Mouse (Mus musculus): Measurements from ENCODE around the gene Ets1.

Gene Ets1

DNA sequence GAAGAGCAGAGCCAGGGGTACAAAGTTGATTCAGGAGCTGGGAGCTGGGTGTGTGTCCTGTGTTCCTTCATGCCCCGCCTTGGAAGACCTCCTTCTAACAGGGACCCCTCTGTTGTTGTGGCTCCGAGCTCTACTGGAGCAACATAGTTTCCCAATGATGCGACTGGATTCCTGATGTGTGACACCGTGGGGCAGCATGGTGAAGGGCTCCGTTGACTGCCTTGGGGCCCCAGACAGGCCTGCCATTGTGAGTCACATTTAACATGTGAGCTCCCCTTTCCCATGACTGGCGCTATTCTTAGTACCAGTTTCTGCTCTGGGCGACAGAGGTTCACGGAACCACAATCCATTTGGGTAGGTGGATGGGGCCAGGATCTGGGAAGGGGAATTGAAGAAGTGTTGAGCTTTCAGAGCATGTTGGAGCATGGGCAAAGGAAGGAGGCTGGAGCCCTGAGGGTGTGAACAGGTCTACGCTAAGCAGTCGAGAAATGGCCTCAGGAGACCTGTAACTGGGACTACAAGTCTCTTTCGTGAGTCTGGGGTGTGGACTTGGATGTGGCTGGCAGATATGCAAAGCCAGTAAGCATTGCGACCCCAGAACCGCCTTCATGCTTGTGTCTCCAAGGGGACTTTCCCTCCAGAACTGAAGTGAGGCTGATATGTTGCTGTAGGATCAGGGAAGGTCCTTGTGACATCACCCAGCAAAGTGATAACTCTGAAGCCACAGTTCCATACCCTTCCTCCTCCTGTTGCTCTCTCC, 113.9 kb downstream of the Ets1 start:
- DNase-seq (ENCODE audit: extremely low read depth, low read depth, low spot score): no peak

DNA sequence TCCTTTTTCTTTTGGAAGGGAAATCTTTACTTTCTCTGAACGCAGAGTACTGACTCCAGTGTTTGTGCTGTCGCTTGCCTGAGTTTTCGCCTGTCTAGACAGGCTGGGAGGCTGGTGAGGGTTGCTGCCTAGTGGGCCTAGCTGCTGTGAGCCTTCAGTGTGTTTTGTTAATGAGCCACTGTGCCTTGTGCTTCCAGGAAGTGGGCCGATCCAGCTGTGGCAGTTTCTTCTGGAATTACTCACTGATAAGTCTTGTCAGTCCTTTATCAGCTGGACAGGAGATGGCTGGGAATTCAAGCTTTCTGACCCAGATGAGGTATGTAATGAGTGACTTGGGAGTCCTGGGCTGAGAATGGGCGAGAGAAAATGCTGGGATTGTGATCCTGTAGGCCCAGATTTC, 116.6 kb downstream of the Ets1 start:
- no peak for DNase-seq (ENCODE audit: extremely low read depth, low read depth, low spot score)

DNA sequence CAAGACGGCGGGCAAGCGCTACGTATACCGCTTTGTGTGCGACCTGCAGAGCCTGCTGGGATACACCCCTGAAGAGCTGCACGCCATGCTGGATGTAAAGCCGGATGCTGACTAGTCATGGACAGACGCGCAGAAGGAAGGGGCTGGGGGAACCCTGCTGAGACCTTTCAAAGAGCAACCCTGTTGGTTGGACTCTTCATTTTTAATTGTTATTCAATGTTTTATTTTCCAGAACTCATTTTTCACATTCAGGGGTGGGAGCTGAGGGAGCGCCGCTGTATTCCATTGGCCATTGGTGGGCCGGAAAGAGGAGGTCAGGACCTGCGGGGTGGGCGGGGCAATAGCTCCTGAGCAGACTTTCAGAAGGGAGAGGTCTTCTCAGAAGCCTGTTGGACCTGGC, 118.3 kb downstream of the Ets1 start:
- DNase-seq (ENCODE audit: extremely low read depth, low read depth, low spot score): no peak

DNA sequence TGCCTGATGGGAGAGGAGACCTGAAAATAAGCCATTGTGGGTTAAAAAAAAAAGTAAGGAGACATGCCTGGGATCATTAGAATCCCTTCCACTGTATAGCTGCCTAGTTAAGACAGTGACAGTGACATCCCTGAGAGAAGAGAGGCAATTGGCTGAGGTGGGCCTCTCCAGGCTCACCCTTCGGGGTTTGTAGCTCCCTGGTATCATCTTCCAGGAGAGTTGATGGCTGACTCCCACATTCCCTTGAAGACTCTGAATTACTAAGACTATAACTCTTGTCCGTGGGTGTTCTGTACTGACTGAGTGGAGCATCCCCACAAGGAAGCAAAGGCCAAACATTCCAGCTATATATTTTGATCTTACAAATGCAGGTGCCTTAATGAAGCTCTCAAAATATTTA, 120.0 kb downstream of the Ets1 start:
- DNase-seq (ENCODE audit: extremely low read depth, low read depth, low spot score): no peak

DNA sequence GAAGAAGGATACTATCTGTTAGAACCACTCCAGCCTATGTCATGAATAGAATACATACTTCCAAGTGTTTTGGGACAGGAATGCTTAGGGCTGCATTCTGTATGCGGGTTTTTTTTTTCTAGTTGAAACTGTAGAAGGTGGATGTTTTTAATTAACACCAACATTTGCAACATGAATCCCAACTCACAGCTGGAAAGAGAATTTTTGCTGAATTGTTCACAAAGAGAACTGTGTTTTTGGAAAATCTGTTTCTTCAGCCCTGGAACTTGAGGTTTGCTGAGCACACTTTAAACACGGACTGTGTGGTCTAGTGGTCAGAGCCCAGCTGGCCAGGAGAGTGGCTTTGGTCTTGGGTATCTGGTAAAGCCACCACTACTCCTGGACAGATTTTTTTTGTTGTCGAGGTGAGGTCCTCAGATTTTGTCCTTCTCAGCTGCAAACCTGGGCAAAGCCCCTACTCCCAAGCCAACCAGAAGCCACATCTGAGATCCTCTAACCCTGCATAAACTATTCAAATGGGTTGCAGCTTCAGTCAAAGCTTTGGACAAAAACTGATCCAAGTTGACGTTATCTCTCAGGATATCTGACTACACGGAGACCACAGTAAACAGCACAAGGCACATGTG, 122.4 kb downstream of the Ets1 start:
- DNase-seq (ENCODE audit: extremely low read depth, low read depth, low spot score): no peak

DNA sequence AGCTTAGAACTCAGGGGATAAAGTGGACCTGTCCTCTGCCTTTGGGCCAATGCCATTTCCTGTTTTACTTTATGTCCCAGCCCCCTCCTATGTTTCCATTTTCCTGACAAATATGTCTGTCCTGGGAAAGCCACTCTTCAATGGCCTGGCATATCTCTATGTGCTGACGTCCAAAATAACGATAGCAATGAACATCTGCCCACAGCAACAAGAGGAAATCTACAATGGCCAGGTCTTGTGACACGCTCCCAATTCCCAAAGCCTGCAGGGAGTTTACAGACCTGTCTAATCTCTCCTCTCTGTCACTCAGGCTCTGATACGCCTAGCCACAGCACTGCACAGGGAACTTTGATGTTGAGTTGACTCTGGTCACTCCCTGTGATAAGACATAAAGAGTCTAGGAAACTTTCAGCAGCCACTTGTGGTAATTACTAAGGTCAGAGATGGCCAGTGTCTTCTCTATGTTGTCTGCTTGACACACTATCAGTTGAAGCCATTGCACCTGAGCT, 124.7 kb downstream of the Ets1 start:
- no peak for DNase-seq (ENCODE audit: extremely low read depth, low read depth, low spot score)

DNA sequence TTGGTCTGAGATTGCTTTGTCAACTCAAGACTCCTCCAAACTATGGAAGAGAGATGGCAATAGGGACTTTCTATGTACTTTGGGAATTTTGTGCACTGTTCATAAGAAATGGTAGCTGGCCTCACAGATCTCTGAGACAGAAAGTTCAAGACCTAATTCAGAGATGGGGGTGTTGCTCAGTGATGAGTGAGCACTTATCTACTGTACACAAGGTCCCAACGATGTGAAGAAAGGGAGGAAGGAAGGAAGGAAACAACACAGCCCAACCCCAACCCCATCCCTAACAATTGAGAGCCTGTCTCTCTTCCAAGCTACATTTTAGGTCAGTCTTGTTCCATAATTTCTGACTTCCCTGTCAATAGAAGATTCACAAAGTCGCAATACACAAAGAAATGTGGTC, 125.3 kb downstream of the Ets1 start:
- DNase-seq (ENCODE audit: extremely low read depth, low read depth, low spot score): no peak

DNA sequence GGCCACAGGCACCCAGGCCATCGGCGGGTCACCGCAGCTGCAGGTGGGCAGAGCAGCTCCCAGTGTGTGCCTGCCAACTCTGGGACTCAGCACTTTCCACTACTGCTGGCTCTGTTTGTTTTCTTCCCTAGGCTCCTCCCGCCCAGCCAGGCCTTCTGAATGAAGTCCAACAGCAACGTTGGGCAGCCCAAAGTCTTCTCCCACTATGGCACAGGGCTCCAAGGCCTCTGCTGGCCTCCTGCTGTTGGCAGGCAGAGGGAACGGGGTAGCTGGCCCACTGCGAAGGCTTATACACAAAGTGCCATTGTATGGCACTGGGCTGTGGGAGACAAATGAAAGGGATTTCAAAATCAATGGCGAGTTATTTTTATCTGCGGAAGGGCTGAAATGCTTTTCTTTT, 128.4 kb downstream of the Ets1 start:
- DNase-seq (ENCODE audit: extremely low read depth, low read depth, low spot score): no peak

DNA sequence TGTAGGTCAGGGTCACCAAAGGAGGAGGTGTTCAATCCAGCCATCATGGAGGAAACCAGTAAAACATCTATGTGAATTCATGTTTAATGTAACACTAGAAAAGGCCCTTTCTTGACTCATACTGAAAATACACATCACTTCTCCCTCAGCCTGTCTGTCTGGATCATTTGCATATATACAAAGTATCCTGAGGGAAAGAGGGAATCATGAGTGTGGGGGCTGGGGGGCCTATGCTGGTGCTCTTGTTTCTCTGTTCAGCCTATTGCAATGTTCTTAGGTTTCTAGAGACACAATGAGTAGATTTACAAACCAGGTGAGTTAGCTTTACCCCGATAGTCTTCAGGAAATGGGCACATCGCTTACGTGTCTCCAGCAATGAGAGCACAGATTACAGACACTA, 129.1 kb downstream of the Ets1 start:
- DNase-seq (ENCODE audit: extremely low read depth, low read depth, low spot score): no peak

DNA sequence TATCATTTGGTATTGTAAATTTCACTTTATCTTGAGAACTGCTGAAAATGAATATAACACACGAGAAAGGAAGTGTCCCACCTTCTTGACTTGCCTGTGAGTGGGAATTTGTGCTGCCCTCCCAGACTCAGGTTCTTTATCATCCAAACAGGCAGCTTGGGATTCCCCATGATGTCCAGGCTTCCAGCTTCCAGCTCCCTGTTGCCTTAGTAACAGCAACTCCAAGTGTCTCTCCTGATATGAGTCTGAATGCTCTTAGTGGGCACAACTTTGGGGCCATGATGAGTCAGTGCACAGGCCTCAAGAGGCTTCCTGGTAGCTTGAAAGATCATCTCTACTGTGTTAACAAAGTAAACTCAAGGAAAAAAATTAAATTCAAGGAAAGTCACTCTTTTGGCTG, 142.8 kb downstream of the Ets1 start:
- no peak for DNase-seq (ENCODE audit: extremely low read depth, low read depth, low spot score)

DNA sequence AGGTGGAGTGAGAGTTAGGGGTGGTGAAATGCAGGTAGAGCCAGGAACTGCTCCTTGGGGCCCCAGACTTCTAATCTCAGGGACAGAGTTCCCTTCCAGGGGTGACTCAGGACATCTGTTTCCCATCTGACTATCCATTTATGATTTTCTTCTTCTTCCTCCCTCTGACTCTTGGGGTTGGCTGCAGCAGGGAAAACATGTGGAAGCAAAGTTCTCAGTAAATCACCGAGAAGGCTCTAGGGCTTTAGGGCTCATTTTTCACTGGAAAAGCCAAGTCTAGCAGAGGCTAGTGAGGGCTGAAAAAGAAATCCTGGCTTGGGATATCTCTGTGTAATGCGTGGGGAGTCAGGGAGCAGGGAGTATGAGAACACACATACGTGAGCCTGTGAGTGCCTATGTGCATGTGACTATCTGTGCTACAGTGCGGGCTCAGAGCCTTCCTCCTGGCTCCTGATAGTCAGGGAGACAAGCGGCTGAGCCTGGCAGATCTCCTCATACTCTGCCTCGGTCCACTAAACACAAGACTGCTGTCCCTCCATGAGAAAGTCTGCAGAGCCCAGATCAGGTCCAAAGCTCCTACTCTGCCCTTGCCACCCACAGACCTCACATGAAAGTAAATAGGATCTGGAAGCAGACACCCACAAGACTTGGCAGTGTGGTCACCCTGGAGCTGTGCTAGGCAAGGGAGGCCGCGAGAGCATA, 146.5 kb downstream of the Ets1 start:
- no peak for DNase-seq (ENCODE audit: extremely low read depth, low read depth, low spot score)

DNA sequence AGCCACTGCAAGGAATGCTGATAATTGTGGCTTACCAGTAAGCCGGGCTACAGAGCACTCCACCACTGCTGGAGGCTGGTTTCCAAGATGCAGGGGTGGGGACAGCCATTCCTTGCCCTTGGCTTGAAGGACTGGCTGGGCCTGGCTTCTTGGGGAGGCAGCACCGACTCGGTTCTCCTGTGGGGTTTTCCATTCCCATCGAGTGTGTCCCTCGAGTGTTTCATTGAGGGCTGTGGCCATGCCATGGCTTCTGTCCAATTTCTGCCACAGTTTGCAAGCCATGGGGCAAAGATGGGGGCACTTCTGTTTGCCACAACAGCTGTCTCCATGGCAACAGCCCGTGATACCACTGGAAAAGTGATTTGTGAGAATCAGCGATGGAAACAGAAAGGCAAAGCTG, 151.1 kb downstream of the Ets1 start:
- DNase-seq (ENCODE audit: extremely low read depth, low read depth, low spot score): no peak

DNA sequence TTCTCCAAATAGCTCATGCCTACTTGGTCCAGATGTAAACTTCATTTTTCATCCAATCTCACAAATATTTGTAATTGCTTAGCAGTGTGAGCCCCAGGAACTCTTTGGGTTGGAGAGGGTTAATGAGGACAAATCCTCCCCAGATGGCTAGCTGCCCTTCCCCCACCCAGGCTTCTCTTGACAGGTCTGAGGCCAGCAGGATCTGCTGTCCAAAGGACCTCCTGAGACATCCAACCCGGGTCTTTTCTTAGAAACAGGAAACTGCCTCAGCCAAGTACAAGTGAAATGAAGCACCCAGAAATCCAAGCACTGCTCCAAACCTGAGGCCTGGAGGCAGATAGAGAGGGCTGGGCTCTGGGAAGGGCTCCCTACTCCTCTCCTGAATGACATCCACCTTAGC, 151.6 kb downstream of the Ets1 start:
- no peak for DNase-seq (ENCODE audit: extremely low read depth, low read depth, low spot score)

DNA sequence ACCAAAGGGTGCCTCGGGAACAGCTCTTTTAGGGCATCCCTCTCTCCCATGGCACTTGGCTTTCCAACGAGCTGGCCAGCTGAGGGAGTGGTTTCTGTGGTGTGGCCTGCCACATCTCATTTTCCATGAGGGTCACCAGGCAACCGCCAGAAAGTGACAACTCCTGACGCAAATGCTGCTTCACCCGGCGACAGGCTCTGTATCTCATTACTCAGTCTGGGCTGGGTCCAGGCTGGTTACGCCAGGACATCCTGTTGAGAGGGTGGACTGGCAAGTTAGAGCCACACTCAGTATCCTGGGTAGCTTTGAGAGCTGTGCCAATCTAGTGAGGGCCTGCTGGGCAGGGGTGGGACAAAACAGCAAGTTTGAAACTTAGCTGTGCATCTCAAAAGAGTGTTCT, 153.3 kb downstream of the Ets1 start:
- DNase-seq (ENCODE audit: extremely low read depth, low read depth, low spot score): no peak

DNA sequence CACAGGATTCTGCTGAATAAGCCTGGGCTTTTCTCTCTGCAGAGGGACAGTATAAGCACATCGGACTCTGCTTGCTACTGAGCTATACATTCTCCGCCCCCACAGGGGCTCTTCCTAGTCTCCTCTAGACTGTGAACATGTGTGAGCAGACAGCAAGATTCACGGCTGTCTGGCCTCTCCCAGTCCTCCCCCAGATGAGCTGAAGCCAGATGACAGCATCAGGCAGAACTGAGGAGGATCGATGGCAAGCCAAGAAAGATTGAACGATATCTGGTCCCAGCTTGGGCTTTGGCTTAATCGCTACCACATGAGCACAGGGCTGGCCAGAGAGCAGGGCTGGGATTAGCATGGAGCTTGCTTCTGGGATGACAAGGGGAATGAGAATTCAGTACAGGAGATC, 155.7 kb downstream of the Ets1 start:
- DNase-seq (ENCODE audit: extremely low read depth, low read depth, low spot score): no peak

DNA sequence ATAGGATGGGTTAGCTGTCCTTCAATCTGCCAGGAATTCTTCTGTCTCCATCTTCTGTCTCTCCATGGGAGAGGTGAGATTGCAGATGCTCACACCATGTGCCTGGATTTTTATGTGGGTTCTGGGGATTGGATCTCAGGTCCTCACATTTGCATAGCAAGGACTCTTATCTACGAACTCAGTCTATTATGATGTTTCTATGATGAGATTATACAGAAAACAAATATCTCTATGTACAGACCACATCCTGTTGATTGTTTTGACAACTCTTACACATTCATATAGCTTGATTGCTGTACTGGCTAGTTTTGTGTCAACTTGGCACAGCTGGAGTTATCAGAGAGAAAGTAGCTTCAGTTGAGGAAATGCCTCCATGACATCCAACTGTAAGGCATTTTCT, 162.2 kb downstream of the Ets1 start:
- no peak for DNase-seq (ENCODE audit: extremely low read depth, low read depth, low spot score)

DNA sequence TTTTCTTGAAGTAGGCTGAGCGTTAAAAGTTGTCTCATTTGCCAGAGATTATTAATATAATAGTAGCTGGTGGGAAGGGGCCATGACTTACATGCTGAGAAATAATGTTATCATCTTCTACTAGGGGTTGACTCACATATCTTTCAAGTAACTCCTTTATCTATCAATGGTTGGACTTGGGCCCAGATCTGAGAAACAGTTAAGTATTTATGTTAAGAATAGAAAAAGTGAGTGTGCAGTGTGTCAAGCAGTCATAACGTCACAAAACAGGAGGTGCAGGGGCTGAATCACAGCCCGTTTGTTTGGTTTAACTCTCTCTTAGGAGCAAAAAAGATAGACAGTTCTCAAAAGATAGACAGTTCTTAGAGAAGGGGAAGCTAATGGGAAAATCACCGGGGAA, 170.1 kb downstream of the Ets1 start:
- DNase-seq (ENCODE audit: extremely low read depth, low read depth, low spot score): no peak
